Mouse (Mus musculus): ENCODE data around the gene Gucy2d. TPM values are rescaled to one million over a fixed set of nuclear protein-coding genes. Genes with fewer than 3 reads are reported as not detected.

Gene Gucy2d
- 0.18 TPM in 1 of 2 replicates, not detected in the other for polyA plus RNA-seq (2014; fragmentation: Nextera tagmentation; extraction: Ambion mirVana)

- no peaks in the 10 kb centered on the region for H3K36me3 ChIP-seq (ENCODE audit: control insufficient read depth, insufficient read depth, low read length)
- H3K4me3 ChIP-seq (replicated peaks; ENCODE audit: low read depth, low read length) = no peak within 1 kb of the TSS
- no peak within 1 kb of the TSS for H3K27ac ChIP-seq (replicated peaks; ENCODE audit: low read depth, low read length)
- ATAC-seq (ENCODE audit: low FRiP score, low TSS enrichment) (no peak), DNase-seq (no peak)
- H3K9ac ChIP-seq (replicated peaks; ENCODE audit: low read length) = no peak within 1 kb of the TSS
- no peaks in the 10 kb centered on the region for H3K4me1 ChIP-seq (ENCODE audit: control insufficient read depth, insufficient read depth, low read length)
- WGBS = 49% methylated on average over 10 of the region's 10 CpGs
- no peak within 1 kb of the TSS for H3K4me2 ChIP-seq (ENCODE audit: low read length)
- no peaks in the 10 kb centered on the region for H3K9me3 ChIP-seq (ENCODE audit: control insufficient read depth, low read length)
- no peaks in the 10 kb centered on the region for H3K27me3 ChIP-seq (ENCODE audit: control insufficient read depth, insufficient read depth, low read length)
These were observed at the start of gene Gucy2d for GRCm38 (mm10) chr7:98439956-98440466. Gucy2d (plus strand) TSS chr7:98440416.

GRCm38 (mm10) chr7:98390486-98390885, 49.7 kb upstream of the Gucy2d start:
- no peaks in the 10 kb centered on the region for H3K9me3 ChIP-seq (ENCODE audit: control insufficient read depth, low read length)
- ATAC-seq (ENCODE audit: low FRiP score, low TSS enrichment) = no peak
- H3K4me2 ChIP-seq (ENCODE audit: low read length) = no peak overlapping the region
- DNase-seq = no peak
- H3K4me1 ChIP-seq (ENCODE audit: control insufficient read depth, insufficient read depth, low read length) = no peaks in the 10 kb centered on the region
- H3K27ac ChIP-seq (replicated peaks; ENCODE audit: low read depth, low read length) = no peak overlapping the region
- 88% methylated on average over 2 of the region's 2 CpGs for WGBS
- no peaks in the 10 kb centered on the region for H3K36me3 ChIP-seq (ENCODE audit: control insufficient read depth, insufficient read depth, low read length)
- no peak overlapping the region for H3K9ac ChIP-seq (replicated peaks; ENCODE audit: low read length)
- no peaks in the 10 kb centered on the region for H3K27me3 ChIP-seq (ENCODE audit: control insufficient read depth, insufficient read depth, low read length)
- no peak overlapping the region for H3K4me3 ChIP-seq (replicated peaks; ENCODE audit: low read depth, low read length)

- Histone ChIP-seq H3K9ac (replicated peaks; ENCODE audit: low read length) (no peak overlapping the region), H3K4me1 (ENCODE audit: control insufficient read depth, insufficient read depth, low read length) (no peaks in the 10 kb centered on the region), H3K4me3 (replicated peaks; ENCODE audit: low read depth, low read length) (no peak overlapping the region), H3K4me2 (ENCODE audit: low read length) (no peak overlapping the region), H3K9me3 (ENCODE audit: control insufficient read depth, low read length) (no peaks in the 10 kb centered on the region), H3K27ac (replicated peaks; ENCODE audit: low read depth, low read length) (no peak overlapping the region), H3K36me3 (ENCODE audit: control insufficient read depth, insufficient read depth, low read length) (no peaks in the 10 kb centered on the region), H3K27me3 (ENCODE audit: control insufficient read depth, insufficient read depth, low read length) (no peaks in the 10 kb centered on the region)
- DNase-seq (no peak), ATAC-seq (ENCODE audit: low FRiP score, low TSS enrichment) (no peak)
- 87% methylated on average over 7 of the region's 7 CpGs for WGBS
These were observed 48.8 kb upstream of the Gucy2d start for GRCm38 (mm10) chr7:98391351-98391936.

- no peak overlapping the region for H3K9ac ChIP-seq (replicated peaks; ENCODE audit: low read length)
- DNase-seq = no peak
- no peaks in the 10 kb centered on the region for H3K36me3 ChIP-seq (ENCODE audit: control insufficient read depth, insufficient read depth, low read length)
- whole genome bisulfite sequencing = 84% methylated on average over 8 of the region's 8 CpGs
- no peak for ATAC-seq (ENCODE audit: low FRiP score, low TSS enrichment)
- H3K4me2 ChIP-seq (ENCODE audit: low read length) = no peak overlapping the region
- H3K27me3 ChIP-seq (ENCODE audit: control insufficient read depth, insufficient read depth, low read length) = no peaks in the 10 kb centered on the region
- no peaks in the 10 kb centered on the region for H3K9me3 ChIP-seq (ENCODE audit: control insufficient read depth, low read length)
- H3K4me1 ChIP-seq (ENCODE audit: control insufficient read depth, insufficient read depth, low read length) = no peaks in the 10 kb centered on the region
- no peak overlapping the region for H3K4me3 ChIP-seq (replicated peaks; ENCODE audit: low read depth, low read length)
- no peak overlapping the region for H3K27ac ChIP-seq (replicated peaks; ENCODE audit: low read depth, low read length)
These were observed 47.6 kb upstream of the Gucy2d start for GRCm38 (mm10) chr7:98392466-98393201.

- ATAC-seq (ENCODE audit: low FRiP score, low TSS enrichment) (no peak), DNase-seq (no peak)
- H3K4me2 ChIP-seq (ENCODE audit: low read length) = no peak overlapping the region
- no peaks in the 10 kb centered on the region for H3K9me3 ChIP-seq (ENCODE audit: control insufficient read depth, low read length)
- no peaks in the 10 kb centered on the region for H3K27me3 ChIP-seq (ENCODE audit: control insufficient read depth, insufficient read depth, low read length)
- peaks cover 8% of the 10 kb centered on the region; the same call in 1 of the 2 replicates for H3K4me1 ChIP-seq (ENCODE audit: control insufficient read depth, insufficient read depth, low read length)
- no peak overlapping the region for H3K4me3 ChIP-seq (replicated peaks; ENCODE audit: low read depth, low read length)
- WGBS = 53% methylated on average over 15 of the region's 15 CpGs
- H3K36me3 ChIP-seq (ENCODE audit: control insufficient read depth, insufficient read depth, low read length) = no peaks in the 10 kb centered on the region
- H3K9ac ChIP-seq (replicated peaks; ENCODE audit: low read length) = no peak overlapping the region
- H3K27ac ChIP-seq (replicated peaks; ENCODE audit: low read depth, low read length) = no peak overlapping the region
These were observed 37.3 kb upstream of the Gucy2d start for GRCm38 (mm10) chr7:98402582-98403574.

- WGBS = 75% methylated on average over 4 of the region's 4 CpGs
- DNase-seq = no peak
- ATAC-seq (ENCODE audit: low FRiP score, low TSS enrichment) = no peak
These were observed 36.2 kb upstream of the Gucy2d start for GRCm38 (mm10) chr7:98403996-98404395.

GRCm38 (mm10) chr7:98407615-98408014, 32.6 kb upstream of the Gucy2d start:
- ATAC-seq (ENCODE audit: low FRiP score, low TSS enrichment) = no peak
- no peak for DNase-seq
- no peak overlapping the region for H3K27ac ChIP-seq (replicated peaks; ENCODE audit: low read depth, low read length)
- 84% methylated on average over 5 of the region's 5 CpGs for WGBS
- no peak overlapping the region for H3K4me2 ChIP-seq (ENCODE audit: low read length)
- H3K36me3 ChIP-seq (ENCODE audit: control insufficient read depth, insufficient read depth, low read length) = no peaks in the 10 kb centered on the region
- no peak overlapping the region for H3K9ac ChIP-seq (replicated peaks; ENCODE audit: low read length)
- no peaks in the 10 kb centered on the region for H3K9me3 ChIP-seq (ENCODE audit: control insufficient read depth, low read length)
- no peak overlapping the region for H3K4me3 ChIP-seq (replicated peaks; ENCODE audit: low read depth, low read length)
- H3K4me1 ChIP-seq (ENCODE audit: control insufficient read depth, insufficient read depth, low read length) = peaks cover 6% of the 10 kb centered on the region; the same call in 1 of the 2 replicates
- no peaks in the 10 kb centered on the region for H3K27me3 ChIP-seq (ENCODE audit: control insufficient read depth, insufficient read depth, low read length)

More at GRCm38 (mm10) chr7:98403996-98404395, 36.2 kb upstream of the Gucy2d start:
- H3K4me3 ChIP-seq (replicated peaks; ENCODE audit: low read depth, low read length) = no peak overlapping the region
- H3K9me3 ChIP-seq (ENCODE audit: control insufficient read depth, low read length) = no peaks in the 10 kb centered on the region
- no peak overlapping the region for H3K27ac ChIP-seq (replicated peaks; ENCODE audit: low read depth, low read length)
- peaks cover 8% of the 10 kb centered on the region; the same call in 1 of the 2 replicates for H3K4me1 ChIP-seq (ENCODE audit: control insufficient read depth, insufficient read depth, low read length)
- H3K27me3 ChIP-seq (ENCODE audit: control insufficient read depth, insufficient read depth, low read length) = no peaks in the 10 kb centered on the region
- H3K9ac ChIP-seq (replicated peaks; ENCODE audit: low read length) = no peak overlapping the region
- H3K36me3 ChIP-seq (ENCODE audit: control insufficient read depth, insufficient read depth, low read length) = no peaks in the 10 kb centered on the region
- H3K4me2 ChIP-seq (ENCODE audit: low read length) = no peak overlapping the region

GRCm38 (mm10) chr7:98413115-98413514, 27.1 kb upstream of the Gucy2d start:
- Histone ChIP-seq H3K36me3 (ENCODE audit: control insufficient read depth, insufficient read depth, low read length) (no peaks in the 10 kb centered on the region), H3K4me1 (ENCODE audit: control insufficient read depth, insufficient read depth, low read length) (no peaks in the 10 kb centered on the region), H3K9me3 (ENCODE audit: control insufficient read depth, low read length) (no peaks in the 10 kb centered on the region), H3K9ac (replicated peaks; ENCODE audit: low read length) (no peak overlapping the region), H3K27me3 (ENCODE audit: control insufficient read depth, insufficient read depth, low read length) (no peaks in the 10 kb centered on the region), H3K4me2 (ENCODE audit: low read length) (no peak overlapping the region), H3K4me3 (replicated peaks; ENCODE audit: low read depth, low read length) (no peak overlapping the region), H3K27ac (replicated peaks; ENCODE audit: low read depth, low read length) (no peak overlapping the region)
- ATAC-seq (ENCODE audit: low FRiP score, low TSS enrichment) (no peak), DNase-seq (no peak)
- WGBS = 82% methylated on average over 4 of the region's 4 CpGs

All from midbrain, embryonic 14.5 days (tissue).